Mouse (Mus musculus) stomach, postnatal 0 days (tissue): Measurements from ENCODE around the gene Luc7l3. TPM values are rescaled to one million over a fixed set of nuclear protein-coding genes. Genes with fewer than 3 reads are reported as not detected.

Experiments
- ATAC-seq: fragments of 200-750 bp; cut with Nextera tagmentation; 2 replicates; pipeline ENCODE4 v1.8.0; 2017; ENCODE audit not compliant: low FRiP score, low TSS enrichment
- DNase-seq: peaks from one replicate; pipeline ENCODE4 v3.0.0-alpha.2; 2016; ENCODE audit warnings: low spot score
- H3K27ac ChIP-seq: fragments of 300-500 bp; sonication (generic); replicated peaks from 2 replicates; pipeline ENCODE4 v1.5.1; 2014; ENCODE audit warnings: mild to moderate bottlenecking, control low read depth
- H3K27me3 ChIP-seq: fragments of 300-500 bp; sonication (generic); 2 replicates; pipeline ENCODE4 v1.6.1; 2014; ENCODE audit warnings: low read length; ENCODE audit not compliant: control insufficient read depth, insufficient read depth
- H3K36me3 ChIP-seq: fragments of 300-500 bp; sonication (generic); 2 replicates; pipeline ENCODE4 v1.6.1; 2014; ENCODE audit warnings: low read length, mixed read lengths; ENCODE audit not compliant: control insufficient read depth, insufficient read depth
- H3K4me1 ChIP-seq: fragments of 300-500 bp; sonication (generic); replicated peaks from 2 replicates; pipeline ENCODE4 v1.6.1; 2014; ENCODE audit warnings: antibody characterized with exemption; ENCODE audit not compliant: control insufficient read depth, insufficient read depth
- H3K4me2 ChIP-seq: fragments of 300-500 bp; sonication (generic); replicated peaks from 2 replicates; pipeline ENCODE4 v1.6.1; 2014; ENCODE audit warnings: low read depth, mild to moderate bottlenecking, control low read depth, moderate library complexity
- H3K4me3 ChIP-seq: fragments of 300-500 bp; sonication (generic); 2 replicates; pipeline ENCODE4 v1.5.1; 2014; ENCODE audit warnings: low read depth, low read length, control low read depth
- H3K9ac ChIP-seq: fragments of 300-500 bp; sonication (generic); 2 replicates; pipeline ENCODE4 v1.6.1; 2014; ENCODE audit warnings: mild to moderate bottlenecking, low read length, control low read depth, mixed read lengths
- H3K9me3 ChIP-seq: fragments of 300-500 bp; sonication (generic); 2 replicates; pipeline ENCODE4 v1.6.1; 2016; ENCODE audit warnings: low read length; ENCODE audit not compliant: control insufficient read depth
- CTCF ChIP-seq: IDR thresholded peaks from 2 replicates; pipeline ENCODE4 v1.5.1; 2016; ENCODE audit warnings: antibody characterized with exemption, low read depth, mild to moderate bottlenecking, moderate library complexity
- EP300 ChIP-seq: optimal IDR thresholded peaks from 2 replicates; pipeline ENCODE3; 2016; ENCODE audit warnings: antibody characterized with exemption
- WGBS: fragments of 180-500 bp; shearing (Covaris S2); extraction: QIAGEN DNeasy Blood & Tissue Kit; methylation state at CpG from one replicate; pipeline ENCODE4 v1.1.7; 2014; 5-methylcytosine and 5-hydroxymethylcytosine counted together
- polyA plus RNA-seq: library from polyadenylated mRNA; unstranded; fragments of >200 nt; fragmentation: Nextera tagmentation; extraction: Ambion mirVana; gene quantifications from 2 replicates; pipeline ENCODE4 v1.2.1, GENCODE M21; 2015

Luc7l3 gene
- polyA plus RNA-seq, 1 experiment from 2014 or later = 50.0 TPM

DNA sequence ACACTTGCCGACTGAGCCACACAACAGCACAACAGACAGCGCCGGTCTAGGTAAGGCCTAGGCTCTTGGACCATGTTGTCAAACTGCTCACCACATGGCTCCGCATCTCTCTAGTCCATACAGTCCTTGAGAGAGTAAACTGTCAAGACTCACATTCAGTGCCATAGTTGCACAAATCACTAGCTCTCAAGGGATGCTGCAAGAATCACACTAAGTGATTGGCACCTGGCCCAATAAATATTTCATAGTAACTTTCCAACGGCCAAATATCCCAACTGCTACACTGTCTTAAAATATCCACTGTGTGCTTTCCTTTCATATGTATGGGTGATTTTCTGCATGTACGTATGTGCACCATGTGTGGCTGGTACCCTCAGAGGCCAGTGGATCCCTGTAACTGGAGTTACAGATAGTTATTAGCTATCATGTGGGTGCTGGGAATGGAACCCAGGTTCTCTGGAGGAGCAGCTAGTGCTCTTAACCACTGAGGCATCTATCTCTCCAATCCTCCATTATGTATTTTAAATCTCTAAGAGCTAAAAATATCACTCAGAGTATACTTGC, 38.2 kb downstream of the Luc7l3 start:
- TF ChIP-seq CTCF (no peak), EP300 (no peak)
- ATAC-seq (no peak), DNase-seq (no peak)
- Histone ChIP-seq H3K4me3 (no peak overlapping the region), H3K27me3 (no peaks in the 10 kb centered on the region), H3K9ac (no peak overlapping the region), H3K36me3 (no peaks in the 10 kb centered on the region; the same call in 1 of the 2 replicates), H3K27ac (no peak overlapping the region), H3K4me1 (no peaks in the 10 kb centered on the region), H3K9me3 (no peaks in the 10 kb centered on the region), H3K4me2 (no peak overlapping the region)
- 89% methylated on average over 6 of the region's 6 CpGs for WGBS

- no peaks in the 10 kb centered on the region for H3K9me3 ChIP-seq
- ATAC-seq = no peak
- no peak overlapping the region for H3K4me2 ChIP-seq
- no peak for DNase-seq
- no peak overlapping the region for H3K4me3 ChIP-seq
- H3K4me1 ChIP-seq = no peaks in the 10 kb centered on the region
- no peak overlapping the region for H3K9ac ChIP-seq
- 54% methylated on average over 5 of the region's 5 CpGs for WGBS
- no peaks in the 10 kb centered on the region; the same call in 1 of the 2 replicates for H3K36me3 ChIP-seq
- no peak overlapping the region for H3K27ac ChIP-seq
- H3K27me3 ChIP-seq = no peaks in the 10 kb centered on the region
- no peak for TF ChIP-seq EP300
- no peak for TF ChIP-seq CTCF
These were observed 39.5 kb downstream of the Luc7l3 start for GRCm38 (mm10) chr11:94282291-94282690.

- no peak within 1 kb of the TSS for H3K27ac ChIP-seq
- ATAC-seq = peak; percentile 67
These were observed 40.3 kb downstream of the Luc7l3 start, which contains the start of gene Gm21885 for GRCm38 (mm10) chr11:94281199-94282181. Gene Gm21885, plus strand, starts transcription at chr11:94281873.

GRCm38 (mm10) chr11:94276869-94277337, 44.9 kb downstream of the Luc7l3 start:
- Histone ChIP-seq H3K36me3 (no peaks in the 10 kb centered on the region), H3K27me3 (no peaks in the 10 kb centered on the region), H3K9ac (peak overlapping the region; percentile 47; the same call in 1 of the 2 replicates), H3K4me2 (peak overlapping the region; percentile 60), H3K27ac (no peak overlapping the region), H3K4me1 (no peaks in the 10 kb centered on the region), H3K4me3 (peak overlapping the region; percentile 31), H3K9me3 (no peaks in the 10 kb centered on the region)
- ATAC-seq (peak; percentile 59), DNase-seq (peak; percentile 92)
- TF ChIP-seq EP300 (no peak), CTCF (peak; percentile 97)
- 5% methylated on average over 20 of the region's 20 CpGs for WGBS

More at GRCm38 (mm10) chr11:94281199-94282181, 40.3 kb downstream of the Luc7l3 start, which contains the start of gene Gm21885:
- Histone ChIP-seq H3K36me3 (no peaks in the 10 kb centered on the region; the same call in 1 of the 2 replicates), H3K9ac (no peak within 1 kb of the TSS; the same call in 1 of the 2 replicates), H3K4me3 (no peak within 1 kb of the TSS), H3K27me3 (no peaks in the 10 kb centered on the region), H3K4me1 (no peaks in the 10 kb centered on the region), H3K9me3 (no peaks in the 10 kb centered on the region), H3K4me2 (no peak within 1 kb of the TSS)
- peak; percentile 66 for DNase-seq
- 63% methylated on average over 11 of the region's 11 CpGs for WGBS
- TF ChIP-seq EP300 (no peak), CTCF (no peak)

DNA sequence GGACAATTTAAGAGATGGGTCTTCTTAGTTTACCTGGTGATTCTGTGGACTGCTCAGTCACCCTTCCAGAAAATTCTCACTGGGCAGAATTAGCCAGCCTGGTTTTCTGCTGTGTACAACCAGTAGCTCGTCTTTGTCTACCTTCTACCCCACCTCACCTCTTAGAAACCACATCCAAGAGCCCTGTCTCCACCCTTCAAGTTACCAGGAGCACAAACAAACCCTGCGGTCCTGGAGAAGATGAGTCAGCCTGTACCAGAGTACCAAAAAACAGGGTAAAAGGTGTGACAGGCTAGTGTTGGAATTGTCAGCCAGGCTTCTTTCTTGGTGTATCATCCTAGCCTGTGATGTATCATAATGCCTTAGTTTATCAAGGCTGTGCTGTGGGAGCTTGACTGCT, 46.1 kb downstream of the Luc7l3 start:
- Histone ChIP-seq H3K9ac (no peak overlapping the region), H3K27me3 (no peaks in the 10 kb centered on the region), H3K4me3 (no peak overlapping the region), H3K9me3 (no peaks in the 10 kb centered on the region), H3K4me1 (no peaks in the 10 kb centered on the region), H3K36me3 (no peaks in the 10 kb centered on the region), H3K4me2 (no peak overlapping the region), H3K27ac (no peak overlapping the region)
- DNase-seq = no peak
- ATAC-seq = no peak
- WGBS = 64% methylated on average over 2 of the region's 2 CpGs
- TF ChIP-seq EP300 = no peak
- TF ChIP-seq CTCF = no peak
